Mouse (Mus musculus) midbrain, postnatal 0 days (tissue): Measurements from ENCODE around the gene Naaladl2. TPM values are rescaled to one million over a fixed set of nuclear protein-coding genes. Genes with fewer than 3 reads are reported as not detected.

Source experiments
- ATAC-seq: fragments of 200-750 bp; cut with Nextera tagmentation; 2 replicates; pipeline ENCODE4 v1.8.0; 2017; ENCODE audit warnings: moderate number of reproducible peaks, mild to moderate bottlenecking, moderate TSS enrichment, moderate library complexity; ENCODE audit not compliant: low FRiP score
- DNase-seq: peaks from one replicate; pipeline ENCODE4 v3.0.0-alpha.2; 2015; ENCODE audit warnings: low spot score
- H3K27ac ChIP-seq: fragments of 300-500 bp; sonication (generic); 2 replicates; pipeline ENCODE4 v1.5.1; 2014; ENCODE audit warnings: low read depth, mild to moderate bottlenecking, low read length, mixed read lengths
- H3K27me3 ChIP-seq: fragments of 300-500 bp; sonication (generic); 2 replicates; pipeline ENCODE4 v1.6.1; 2014; ENCODE audit warnings: low read length, control low read depth, mixed read lengths; ENCODE audit not compliant: insufficient read depth
- H3K36me3 ChIP-seq: fragments of 300-500 bp; sonication (generic); 2 replicates; pipeline ENCODE4 v1.6.1; 2014; ENCODE audit warnings: low read length, control low read depth, mixed read lengths; ENCODE audit not compliant: insufficient read depth
- H3K4me1 ChIP-seq: fragments of 300-500 bp; sonication (generic); 2 replicates; pipeline ENCODE4 v1.6.1; 2014; ENCODE audit warnings: mild to moderate bottlenecking, control low read depth, antibody characterized with exemption, low read length, mixed read lengths; ENCODE audit not compliant: insufficient read depth
- H3K4me2 ChIP-seq: fragments of 300-500 bp; sonication (generic); 2 replicates; pipeline ENCODE4 v1.6.1; 2014; ENCODE audit warnings: low read depth, mild to moderate bottlenecking, low read length, mixed read lengths; ENCODE audit not compliant: poor library complexity, severe bottlenecking
- H3K4me3 ChIP-seq: fragments of 300-500 bp; sonication (generic); 2 replicates; pipeline ENCODE4 v1.5.1; 2014; ENCODE audit warnings: low read depth, mild to moderate bottlenecking, low read length, moderate library complexity
- H3K9ac ChIP-seq: fragments of 300-500 bp; sonication (generic); replicated peaks from 2 replicates; pipeline ENCODE4 v1.6.1; 2014; ENCODE audit warnings: mild to moderate bottlenecking, low read length, moderate library complexity, mixed read lengths; ENCODE audit not compliant: poor library complexity, severe bottlenecking
- H3K9me3 ChIP-seq: fragments of 300-500 bp; sonication (generic); 2 replicates; pipeline ENCODE4 v1.6.1; 2016; ENCODE audit warnings: low read length, control low read depth
- CTCF ChIP-seq: IDR thresholded peaks from 2 replicates; pipeline ENCODE4 v1.5.1; 2016; ENCODE audit warnings: antibody characterized with exemption, mild to moderate bottlenecking
- WGBS: fragments of 180-500 bp; shearing (Covaris S2); extraction: QIAGEN DNeasy Blood & Tissue Kit; methylation state at CpG from one replicate; pipeline ENCODE4 v1.1.7; 2014; 5-methylcytosine and 5-hydroxymethylcytosine counted together
- polyA plus RNA-seq: library from polyadenylated mRNA; unstranded; fragments of >200 nt; fragmentation: Nextera tagmentation; extraction: Ambion mirVana; gene quantifications from 2 replicates; pipeline ENCODE4 v1.2.1, GENCODE M21; 2015
- total RNA-seq: library from RNA; depleted of rRNA; stranded (reverse); fragments of >200 nt; gene quantifications from 2 replicates; pipeline ENCODE4 v1.2.3, GENCODE M21; 2014

Naaladl2 gene
- total and polyA plus RNA-seq, 2 experiments from 2014 or later, result 1.1 to 2.9 TPM

DNA sequence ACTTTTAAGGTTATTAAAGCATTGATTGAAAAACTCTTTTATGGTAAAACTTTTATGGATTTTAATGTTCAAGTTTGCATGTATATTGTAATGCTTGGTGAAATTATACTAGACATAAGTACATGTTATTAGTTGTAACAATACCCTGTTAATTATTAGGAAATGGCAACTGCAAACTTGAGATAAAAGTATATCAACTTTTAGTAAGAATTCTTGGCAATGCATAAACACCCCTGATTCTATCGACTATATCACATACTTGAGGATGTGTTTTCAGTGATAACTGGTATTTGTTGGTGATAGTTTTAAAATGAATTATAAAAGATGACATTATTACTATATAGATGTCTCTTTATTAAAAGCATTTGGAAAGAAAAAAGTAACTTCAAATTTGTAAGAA is 1017.9 kb downstream of the Naaladl2 start:
- Histone ChIP-seq H3K9ac (no peak overlapping the region), H3K4me2 (no peak overlapping the region), H3K4me1 (no peaks in the 10 kb centered on the region), H3K9me3 (no peaks in the 10 kb centered on the region), H3K27ac (no peak overlapping the region), H3K27me3 (no peaks in the 10 kb centered on the region), H3K4me3 (no peak overlapping the region), H3K36me3 (no peaks in the 10 kb centered on the region)
- 95% methylated on average over 1 of the region's 1 CpGs for WGBS
- no peak for TF ChIP-seq CTCF
- ATAC-seq (no peak), DNase-seq (no peak)

DNA sequence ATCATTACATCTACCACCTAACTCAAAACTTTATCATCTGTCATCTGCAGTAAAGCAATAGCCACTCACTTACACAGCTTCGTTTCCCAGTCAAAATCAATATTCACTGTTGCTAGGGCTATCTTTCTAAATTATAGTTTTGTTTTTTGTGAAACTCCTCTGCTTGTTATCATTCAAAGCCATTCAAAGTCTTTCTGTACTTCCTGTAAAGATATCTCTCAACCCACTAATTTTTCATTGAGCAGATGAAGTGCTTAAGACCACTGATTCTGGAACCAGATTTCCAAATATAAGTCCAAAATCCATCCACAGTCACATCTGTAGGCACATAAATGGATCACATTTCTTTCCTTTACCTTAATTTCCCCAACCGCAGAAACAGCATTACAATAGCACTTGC is 1020.0 kb downstream of the Naaladl2 start:
- Histone ChIP-seq H3K9me3 (no peaks in the 10 kb centered on the region), H3K4me3 (no peak overlapping the region), H3K9ac (no peak overlapping the region), H3K27me3 (no peaks in the 10 kb centered on the region), H3K36me3 (no peaks in the 10 kb centered on the region), H3K4me1 (no peaks in the 10 kb centered on the region), H3K4me2 (no peak overlapping the region), H3K27ac (no peak overlapping the region)
- no peak for TF ChIP-seq CTCF
- WGBS, result 88% methylated on average over 2 of the region's 2 CpGs
- ATAC-seq, result no peak
- DNase-seq, result no peak

DNA sequence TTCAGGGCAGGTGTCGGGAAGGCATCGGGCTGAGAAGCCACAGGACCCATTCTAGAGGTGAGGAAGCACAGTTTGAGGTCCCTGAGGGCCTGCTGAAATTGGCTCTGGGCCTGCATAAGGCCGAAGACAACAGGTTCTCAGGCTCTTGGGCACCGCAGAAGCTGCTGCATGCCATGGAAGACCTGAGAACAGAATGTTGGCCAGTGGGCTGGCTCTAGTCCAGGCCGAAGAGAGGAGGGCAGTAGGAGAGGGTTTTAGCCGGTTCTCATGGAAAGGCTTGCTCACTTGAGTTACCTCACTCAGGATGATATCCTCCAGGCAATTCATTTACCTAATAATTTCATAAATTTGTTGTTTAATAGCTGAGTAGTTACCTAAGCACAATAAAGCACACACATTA is 1025.9 kb downstream of the Naaladl2 start:
- no peaks in the 10 kb centered on the region for H3K4me1 ChIP-seq
- 87% methylated on average over 6 of the region's 6 CpGs for WGBS
- H3K27ac ChIP-seq, result no peak overlapping the region
- no peaks in the 10 kb centered on the region for H3K36me3 ChIP-seq
- no peaks in the 10 kb centered on the region for H3K9me3 ChIP-seq
- no peaks in the 10 kb centered on the region for H3K27me3 ChIP-seq
- H3K4me3 ChIP-seq, result no peak overlapping the region
- no peak for TF ChIP-seq CTCF
- H3K9ac ChIP-seq, result no peak overlapping the region
- no peak overlapping the region for H3K4me2 ChIP-seq
- ATAC-seq, result no peak
- DNase-seq, result no peak

DNA sequence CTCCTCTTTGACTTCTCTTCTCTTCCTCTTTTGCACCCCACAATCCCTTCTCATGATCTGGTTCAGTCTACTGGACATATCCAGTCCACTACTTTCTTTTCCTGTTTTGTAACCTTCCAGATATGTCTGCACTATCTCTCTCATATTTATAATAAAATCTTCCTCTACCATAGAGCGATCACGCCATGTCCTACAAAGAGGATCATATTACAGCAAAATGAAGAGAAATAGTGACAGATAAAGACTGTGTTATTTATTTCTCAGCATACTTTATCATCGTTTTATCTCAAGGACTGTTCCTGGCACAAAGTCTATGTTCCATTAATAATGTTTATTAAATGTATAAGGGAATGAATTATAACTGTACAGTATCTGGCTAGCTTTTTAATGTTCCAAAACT is 1029.2 kb downstream of the Naaladl2 start:
- Histone ChIP-seq H3K36me3 (no peaks in the 10 kb centered on the region), H3K4me3 (no peak overlapping the region), H3K27ac (no peak overlapping the region), H3K27me3 (no peaks in the 10 kb centered on the region), H3K4me1 (no peaks in the 10 kb centered on the region), H3K9ac (no peak overlapping the region), H3K4me2 (no peak overlapping the region), H3K9me3 (no peaks in the 10 kb centered on the region)
- DNase-seq, result no peak
- no peak for TF ChIP-seq CTCF
- ATAC-seq, result no peak
- 79% methylated on average over 3 of the region's 3 CpGs for WGBS

DNA sequence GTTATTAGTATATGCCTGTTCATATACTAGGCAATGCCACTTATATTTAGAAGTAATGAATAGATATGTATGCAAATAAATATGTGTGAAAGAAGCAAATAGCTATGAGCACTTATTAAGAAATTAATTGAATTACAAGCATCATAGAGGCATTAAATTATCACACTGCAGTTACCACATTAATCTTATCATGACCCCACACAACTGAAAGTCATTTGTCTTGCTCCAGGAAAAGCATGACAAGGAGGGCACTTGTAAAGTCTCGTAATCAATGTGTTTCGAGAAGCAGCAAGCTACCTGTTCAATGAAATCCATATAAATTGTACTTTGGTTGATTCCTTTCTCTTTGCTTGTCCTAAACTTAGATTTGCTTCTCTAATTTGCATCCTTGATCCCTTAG is 1030.7 kb downstream of the Naaladl2 start:
- ATAC-seq (no peak), DNase-seq (no peak)
- no peaks in the 10 kb centered on the region for H3K9me3 ChIP-seq
- no peaks in the 10 kb centered on the region for H3K36me3 ChIP-seq
- no peak for TF ChIP-seq CTCF
- H3K4me1 ChIP-seq, result no peaks in the 10 kb centered on the region
- no peak overlapping the region for H3K4me3 ChIP-seq
- no peak overlapping the region for H3K9ac ChIP-seq
- WGBS, result 72% methylated on average over 2 of the region's 2 CpGs
- no peak overlapping the region for H3K4me2 ChIP-seq
- no peaks in the 10 kb centered on the region for H3K27me3 ChIP-seq
- no peak overlapping the region for H3K27ac ChIP-seq

DNA sequence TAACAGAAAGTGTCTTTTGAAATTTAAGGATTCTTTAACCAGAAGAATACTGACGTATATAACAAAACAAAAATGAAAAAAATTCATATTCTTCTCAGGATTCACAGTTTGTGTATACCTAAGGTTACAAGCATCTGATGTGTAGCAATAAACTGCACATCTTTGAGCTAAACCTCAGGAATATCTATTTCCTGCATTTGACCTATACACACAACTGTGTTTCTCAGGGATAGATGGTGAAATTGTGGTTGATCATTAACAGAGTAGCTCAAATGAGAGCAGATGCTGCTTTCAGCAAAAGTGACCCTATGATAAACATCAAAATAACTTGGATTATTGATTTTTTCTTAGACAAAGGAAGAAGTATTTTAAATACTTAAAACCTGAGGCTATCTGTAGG is 1037.7 kb downstream of the Naaladl2 start:
- ATAC-seq (no peak), DNase-seq (no peak)
- no peak overlapping the region for H3K27ac ChIP-seq
- no peaks in the 10 kb centered on the region for H3K9me3 ChIP-seq
- WGBS, result 96% methylated on average over 1 of the region's 1 CpGs
- TF ChIP-seq CTCF, result no peak
- H3K4me2 ChIP-seq, result no peak overlapping the region
- no peak overlapping the region for H3K9ac ChIP-seq
- no peak overlapping the region for H3K4me3 ChIP-seq
- H3K27me3 ChIP-seq, result no peaks in the 10 kb centered on the region
- H3K36me3 ChIP-seq, result no peaks in the 10 kb centered on the region
- no peaks in the 10 kb centered on the region for H3K4me1 ChIP-seq
